Mouse (Mus musculus) splenic B cell, adult 2 months (primary cell): Measurements from ENCODE around the gene Kcnip4.

Experiments used
- DNase-seq: peaks from one replicate; pipeline ENCODE4 v3.0.0-alpha.2; 2011; ENCODE audit warnings: low read depth, low spot score
- H3K27me3 ChIP-seq: 2 replicates; pipeline ENCODE4 v1.6.1; 2012; ENCODE audit warnings: mild to moderate bottlenecking, low read length, moderate library complexity, mixed read lengths; ENCODE audit not compliant: control insufficient read depth, poor library complexity, insufficient read depth, severe bottlenecking
- H3K36me3 ChIP-seq: 2 replicates; pipeline ENCODE4 v1.6.1; 2012; ENCODE audit warnings: mild to moderate bottlenecking, low read length, moderate library complexity, mixed read lengths; ENCODE audit not compliant: control insufficient read depth, poor library complexity, insufficient read depth, severe bottlenecking

Gene Kcnip4

GRCm38 (mm10) chr5:49450876-49451275 lies 73.8 kb downstream of the Kcnip4 start:
- DNase-seq, result no peak
- Histone ChIP-seq H3K36me3 (no peaks in the 10 kb centered on the region), H3K27me3 (no peaks in the 10 kb centered on the region)

- DNase-seq, result no peak
- H3K36me3 ChIP-seq, result no peaks in the 10 kb centered on the region
- no peaks in the 10 kb centered on the region for H3K27me3 ChIP-seq
Observed at GRCm38 (mm10) chr5:49437236-49437635, 87.5 kb downstream of the Kcnip4 start.

- Histone ChIP-seq H3K36me3 (no peaks in the 10 kb centered on the region), H3K27me3 (no peaks in the 10 kb centered on the region)
- DNase-seq, result no peak
Observed at GRCm38 (mm10) chr5:49427689-49428088, 97.0 kb downstream of the Kcnip4 start.

GRCm38 (mm10) chr5:49419707-49420106 lies 105.0 kb downstream of the Kcnip4 start:
- DNase-seq, result no peak
- Histone ChIP-seq H3K27me3 (no peaks in the 10 kb centered on the region), H3K36me3 (no peaks in the 10 kb centered on the region)

GRCm38 (mm10) chr5:49408351-49408750 lies 116.4 kb downstream of the Kcnip4 start:
- no peaks in the 10 kb centered on the region for H3K36me3 ChIP-seq
- H3K27me3 ChIP-seq, result no peaks in the 10 kb centered on the region
- DNase-seq, result no peak

- no peaks in the 10 kb centered on the region for H3K27me3 ChIP-seq
- no peak for DNase-seq
- H3K36me3 ChIP-seq, result no peaks in the 10 kb centered on the region
Observed at GRCm38 (mm10) chr5:49370543-49371076, 154.1 kb downstream of the Kcnip4 start.

- H3K36me3 ChIP-seq, result no peaks in the 10 kb centered on the region
- DNase-seq, result no peak
Observed at GRCm38 (mm10) chr5:49368636-49369423, 155.9 kb downstream of the Kcnip4 start.

GRCm38 (mm10) chr5:49356381-49356780 lies 168.3 kb downstream of the Kcnip4 start:
- DNase-seq, result no peak
- Histone ChIP-seq H3K36me3 (no peaks in the 10 kb centered on the region), H3K27me3 (no peaks in the 10 kb centered on the region)

More at GRCm38 (mm10) chr5:49368636-49369423, 155.9 kb downstream of the Kcnip4 start:
- no peaks in the 10 kb centered on the region for H3K27me3 ChIP-seq

- H3K36me3 ChIP-seq, result no peaks in the 10 kb centered on the region
- no peaks in the 10 kb centered on the region for H3K27me3 ChIP-seq
- no peak for DNase-seq
Observed at GRCm38 (mm10) chr5:49352061-49352460, 172.6 kb downstream of the Kcnip4 start.

- no peak for DNase-seq
- H3K27me3 ChIP-seq, result no peaks in the 10 kb centered on the region
- H3K36me3 ChIP-seq, result no peaks in the 10 kb centered on the region
Observed at GRCm38 (mm10) chr5:49350126-49350909, 174.4 kb downstream of the Kcnip4 start.

GRCm38 (mm10) chr5:49349541-49349940 lies 175.2 kb downstream of the Kcnip4 start:
- Histone ChIP-seq H3K36me3 (no peaks in the 10 kb centered on the region), H3K27me3 (no peaks in the 10 kb centered on the region)
- DNase-seq, result no peak

- Histone ChIP-seq H3K36me3 (no peaks in the 10 kb centered on the region), H3K27me3 (no peaks in the 10 kb centered on the region)
- DNase-seq, result no peak
Observed at GRCm38 (mm10) chr5:49348511-49348910, 176.2 kb downstream of the Kcnip4 start.

GRCm38 (mm10) chr5:49344606-49345005 lies 180.1 kb downstream of the Kcnip4 start:
- Histone ChIP-seq H3K36me3 (no peaks in the 10 kb centered on the region), H3K27me3 (no peaks in the 10 kb centered on the region)
- no peak for DNase-seq

- Histone ChIP-seq H3K36me3 (no peaks in the 10 kb centered on the region), H3K27me3 (no peaks in the 10 kb centered on the region)
- DNase-seq, result no peak
Observed at GRCm38 (mm10) chr5:49337164-49337563, 187.5 kb downstream of the Kcnip4 start.

GRCm38 (mm10) chr5:49333063-49333462 lies 191.6 kb downstream of the Kcnip4 start:
- H3K36me3 ChIP-seq, result no peaks in the 10 kb centered on the region
- H3K27me3 ChIP-seq, result no peaks in the 10 kb centered on the region
- no peak for DNase-seq
